Mouse (Mus musculus) heart, embryonic 12.5 days (tissue): ENCODE data around the gene Rab5if. TPM values are rescaled to one million over a fixed set of nuclear protein-coding genes. Genes with fewer than 3 reads are reported as not detected.
"Not testable (repeated sequence)": the region's sequence is repeated elsewhere in the genome, so short reads cannot be mapped to it uniquely, and the experiment has no call there.

Experiments used
- ATAC-seq: fragments of 200-750 bp; cut with Nextera tagmentation; 2 replicates; pipeline ENCODE4 v1.8.0; 2017; ENCODE audit warnings: moderate TSS enrichment, moderate library complexity; ENCODE audit not compliant: insufficient number of reproducible peaks, low FRiP score
- H3K27ac ChIP-seq: fragments of 300-500 bp; sonication (generic); 2 replicates; pipeline ENCODE4 v1.5.1; 2016; ENCODE audit warnings: mild to moderate bottlenecking, moderate library complexity; ENCODE audit not compliant: poor library complexity, severe bottlenecking
- H3K27me3 ChIP-seq: fragments of 300-500 bp; sonication (generic); replicated peaks from 2 replicates; pipeline ENCODE4 v1.6.1; 2016; ENCODE audit warnings: mild to moderate bottlenecking, moderate library complexity
- H3K36me3 ChIP-seq: fragments of 300-500 bp; sonication (generic); 2 replicates; pipeline ENCODE4 v1.6.1; 2016; ENCODE audit warnings: mild to moderate bottlenecking, moderate library complexity
- H3K4me1 ChIP-seq: fragments of 300-500 bp; sonication (generic); replicated peaks from 2 replicates; pipeline ENCODE4 v1.6.1; 2016; ENCODE audit warnings: mild to moderate bottlenecking
- H3K4me2 ChIP-seq: fragments of 300-500 bp; sonication (generic); 2 replicates; pipeline ENCODE4 v1.6.1; 2016; ENCODE audit warnings: mild to moderate bottlenecking, moderate library complexity
- H3K4me3 ChIP-seq: fragments of 300-500 bp; sonication (generic); 2 replicates; pipeline ENCODE4 v1.5.1; 2016; ENCODE audit warnings: mild to moderate bottlenecking
- H3K9ac ChIP-seq: fragments of 300-500 bp; sonication (generic); 2 replicates; pipeline ENCODE4 v1.6.1; 2016; ENCODE audit warnings: mild to moderate bottlenecking, moderate library complexity
- H3K9me3 ChIP-seq: fragments of 300-500 bp; sonication (generic); replicated peaks from 2 replicates; pipeline ENCODE4 v1.6.1; 2016; ENCODE audit warnings: mild to moderate bottlenecking, moderate library complexity
- WGBS: fragments of 180-500 bp; shearing (Covaris S2); methylation state at CpG from one replicate; pipeline ENCODE4 v1.1.7; 2016; 5-methylcytosine and 5-hydroxymethylcytosine counted together
- polyA plus RNA-seq: library from polyadenylated mRNA; unstranded; fragments of >200 nt; fragmentation: Nextera tagmentation; extraction: Ambion mirVana; gene quantifications from 2 replicates; pipeline ENCODE4 v1.2.1, GENCODE M21; 2016

Rab5if gene
- 193 and 203 TPM in 2 replicates for polyA plus RNA-seq

GRCm38 (mm10) chr2:156862772-156863486, at the start of gene Rab5if:
Gene Rab5if, plus strand, starts transcription at chr2:156863128.
- peak; percentile 96 for ATAC-seq
- peak within 1 kb of the TSS; percentile 98 for H3K9ac ChIP-seq
- H3K4me2 ChIP-seq = peak within 1 kb of the TSS; percentile 88
- no peaks in the 10 kb centered on the region for H3K9me3 ChIP-seq
- WGBS = under 1% methylated on average over 93 of the region's 98 CpGs
- H3K4me3 ChIP-seq = peak within 1 kb of the TSS; percentile 96
- peak within 1 kb of the TSS; percentile 93 for H3K27ac ChIP-seq
- peaks cover 32% of the 10 kb centered on the region for H3K4me1 ChIP-seq
- H3K27me3 ChIP-seq = no peaks in the 10 kb centered on the region
- H3K36me3 ChIP-seq = peaks cover 34% of the 10 kb centered on the region

GRCm38 (mm10) chr2:156814344-156814801, 48.6 kb upstream of the Rab5if start:
- no peak overlapping the region for H3K9ac ChIP-seq
- ATAC-seq = peak; percentile 66; the same call in 1 of the 2 replicates
- 25% methylated on average over 8 of the region's 8 CpGs for WGBS
- H3K27me3 ChIP-seq = no peaks in the 10 kb centered on the region
- peaks cover 8% of the 10 kb centered on the region; the same call in 1 of the 2 replicates for H3K4me1 ChIP-seq
- H3K4me2 ChIP-seq = peak overlapping the region; percentile 30; the same call in 1 of the 2 replicates
- no peak overlapping the region for H3K4me3 ChIP-seq
- H3K36me3 ChIP-seq = no peaks in the 10 kb centered on the region
- no peaks in the 10 kb centered on the region for H3K9me3 ChIP-seq
- peak overlapping the region; percentile 71 for H3K27ac ChIP-seq

- H3K4me1 ChIP-seq = peaks cover 8% of the 10 kb centered on the region; the same call in 1 of the 2 replicates
Observed at GRCm38 (mm10) chr2:156814893-156815292, 48.0 kb upstream of the Rab5if start.

GRCm38 (mm10) chr2:156815412-156815811, 47.5 kb upstream of the Rab5if start:
- Histone ChIP-seq H3K27me3 (no peaks in the 10 kb centered on the region), H3K4me1 (peaks cover 8% of the 10 kb centered on the region; the same call in 1 of the 2 replicates), H3K36me3 (no peaks in the 10 kb centered on the region), H3K9me3 (no peaks in the 10 kb centered on the region), H3K4me3 (no peak overlapping the region), H3K27ac (no peak overlapping the region), H3K9ac (no peak overlapping the region), H3K4me2 (no peak overlapping the region)
- WGBS = 77% methylated on average over 3 of the region's 3 CpGs
- ATAC-seq = no peak

More at GRCm38 (mm10) chr2:156814893-156815292, 48.0 kb upstream of the Rab5if start:
- Histone ChIP-seq H3K9ac (no peak overlapping the region), H3K36me3 (no peaks in the 10 kb centered on the region), H3K4me2 (no peak overlapping the region), H3K9me3 (no peaks in the 10 kb centered on the region), H3K27me3 (no peaks in the 10 kb centered on the region), H3K4me3 (no peak overlapping the region), H3K27ac (peak overlapping the region; percentile 71)
- 0 out of 2 replicates have a peak, but pooled peaks have one; percentile 14 for ATAC-seq
- WGBS = 20% methylated on average over 5 of the region's 5 CpGs

GRCm38 (mm10) chr2:156816116-156816515, 46.8 kb upstream of the Rab5if start:
- Histone ChIP-seq H3K27me3 (no peaks in the 10 kb centered on the region), H3K9ac (no peak overlapping the region), H3K27ac (no peak overlapping the region), H3K9me3 (no peaks in the 10 kb centered on the region), H3K36me3 (no peaks in the 10 kb centered on the region), H3K4me1 (peaks cover 8% of the 10 kb centered on the region; the same call in 1 of the 2 replicates), H3K4me3 (no peak overlapping the region), H3K4me2 (no peak overlapping the region)
- WGBS = 85% methylated on average over 1 of the region's 1 CpGs
- ATAC-seq = no peak

- H3K27me3 ChIP-seq, ATAC-seq, H3K9ac ChIP-seq, H3K9me3 ChIP-seq, H3K4me2 ChIP-seq, H3K27ac ChIP-seq, H3K4me1 ChIP-seq, H3K4me3 ChIP-seq: not testable (repeated sequence)
- 84% methylated on average over 6 of the region's 6 CpGs for WGBS
- peaks cover 10% of the 10 kb centered on the region for H3K36me3 ChIP-seq
Observed at GRCm38 (mm10) chr2:156825128-156825527, 37.8 kb upstream of the Rab5if start.

- peaks cover 83% of the 10 kb centered on the region for H3K36me3 ChIP-seq
- 96% methylated on average over 11 of the region's 11 CpGs for WGBS
- no peak for ATAC-seq
Observed at GRCm38 (mm10) chr2:156834336-156834735, 28.6 kb upstream of the Rab5if start.

GRCm38 (mm10) chr2:156838839-156839238, 24.1 kb upstream of the Rab5if start:
- ATAC-seq = no peak
- Histone ChIP-seq H3K4me3 (peak overlapping the region; percentile 84), H3K4me2 (peak overlapping the region; percentile 84), H3K9me3 (no peaks in the 10 kb centered on the region), H3K9ac (peak overlapping the region; percentile 97), H3K27me3 (no peaks in the 10 kb centered on the region), H3K4me1 (peaks cover 30% of the 10 kb centered on the region), H3K27ac (no peak overlapping the region), H3K36me3 (peaks cover 38% of the 10 kb centered on the region)
- WGBS = 61% methylated on average over 6 of the region's 6 CpGs

More at GRCm38 (mm10) chr2:156834336-156834735, 28.6 kb upstream of the Rab5if start:
- Histone ChIP-seq H3K27ac (no peak overlapping the region), H3K4me3 (no peak overlapping the region), H3K4me1 (peaks cover 6% of the 10 kb centered on the region; the same call in 1 of the 2 replicates), H3K9me3 (peaks cover 28% of the 10 kb centered on the region), H3K27me3 (no peaks in the 10 kb centered on the region), H3K9ac (no peak overlapping the region), H3K4me2 (no peak overlapping the region)

GRCm38 (mm10) chr2:156839319-156840191, 23.4 kb upstream of the Rab5if start, which contains the start of gene Tgif2:
Gene Tgif2, plus strand, starts transcription at chr2:156840007.
- 1% methylated on average over 59 of the region's 61 CpGs for WGBS
- Histone ChIP-seq H3K9me3 (no peaks in the 10 kb centered on the region), H3K4me2 (peak within 1 kb of the TSS; percentile 84), H3K27ac (peak within 1 kb of the TSS; percentile 93), H3K36me3 (peaks cover 35% of the 10 kb centered on the region), H3K9ac (peak within 1 kb of the TSS; percentile 97), H3K27me3 (no peaks in the 10 kb centered on the region), H3K4me3 (peak within 1 kb of the TSS; percentile 84), H3K4me1 (peaks cover 37% of the 10 kb centered on the region)
- peak; percentile 89 for ATAC-seq

GRCm38 (mm10) chr2:156840301-156841027, 22.5 kb upstream of the Rab5if start:
- peaks cover 35% of the 10 kb centered on the region for H3K36me3 ChIP-seq
- ATAC-seq = peak; percentile 54
- H3K4me3 ChIP-seq = peak overlapping the region; percentile 84
- under 1% methylated on average over 73 of the region's 79 CpGs for WGBS
- no peaks in the 10 kb centered on the region for H3K27me3 ChIP-seq
- no peaks in the 10 kb centered on the region for H3K9me3 ChIP-seq
- H3K4me1 ChIP-seq = peaks cover 47% of the 10 kb centered on the region
- peak overlapping the region; percentile 97 for H3K9ac ChIP-seq
- peak overlapping the region; percentile 84 for H3K4me2 ChIP-seq
- H3K27ac ChIP-seq = peak overlapping the region; percentile 93
